Mouse (Mus musculus): Measurements from ENCODE around the gene Tmem86a.

- TF ChIP-seq ZNF384 (IDR thresholded peaks at IDR 0.05; ENCODE audit: low read depth, low read length) (no peak), MAFK (IDR thresholded peaks at IDR 0.05; ENCODE audit: insufficient read depth, low read depth, low read length) (no peak)
These were observed 19.0 kb upstream of the Tmem86a start for GRCm38 (mm10) chr7:47031371-47031770.
